18 mouse cellular contexts compared by ENCODE assay signal in genomic region chr10:13479341-13479740, GRCm38 (mm10). TPM values are rescaled to one million over a fixed set of nuclear protein-coding genes. Genes with fewer than 3 reads are reported as not detected.
A peak's percentile ranks its signal among the peaks of the same experiment; 100 is the strongest.
DNase-seq lines count a peak whose midpoint lies in the region; ATAC-seq lines count a peak whose summit lies in the region.
"Had no signal": no experiment of that assay in that cellular context is flagged by ENCODE, and none has a peak within 500 bp of the region (broad histone marks: within the 10 kb centered on the region; RNA-seq: fewer than 3 reads in every experiment).

No protein-coding gene starts in this region.

- 64% methylated on average over 6 of the region's 6 CpGs for WGBS in embryonic facial prominence, embryonic 14.5 days
- WGBS in embryonic facial prominence, embryonic 10.5 days: 85% methylated on average over 6 of the region's 6 CpGs

- no peaks in the 10 kb centered on the region for H3K9me3 ChIP-seq in embryonic facial prominence, embryonic 14.5 days (ENCODE audit: control insufficient read depth, low read length)
- H3K9me3 ChIP-seq in embryonic facial prominence, embryonic 10.5 days: no peaks in the 10 kb centered on the region
- H3K9me3 ChIP-seq: G1E had no signal

- H3K4me1 ChIP-seq in embryonic facial prominence, embryonic 14.5 days (ENCODE audit: control insufficient read depth, insufficient read depth, low read length): peaks cover 7% of the 10 kb centered on the region; the same call in 1 of the 2 replicates
- H3K4me1 ChIP-seq in embryonic facial prominence, embryonic 10.5 days: peaks cover 12% of the 10 kb centered on the region

- no peak overlapping the region for H3K4me2 ChIP-seq in embryonic facial prominence, embryonic 14.5 days (ENCODE audit: low read depth, low read length)

- H3K4me3 ChIP-seq in embryonic facial prominence, embryonic 14.5 days (ENCODE audit: low read depth, low read length): no peak overlapping the region
- H3K4me3 ChIP-seq in embryonic facial prominence, embryonic 10.5 days: no peak overlapping the region

- no peaks in the 10 kb centered on the region for H3K36me3 ChIP-seq in embryonic facial prominence, embryonic 14.5 days (ENCODE audit: control insufficient read depth, insufficient read depth, low read length)
- no peaks in the 10 kb centered on the region for H3K36me3 ChIP-seq in embryonic facial prominence, embryonic 10.5 days (replicated peaks)
- H3K36me3 ChIP-seq: G1E had no signal

- no peak for ATAC-seq in embryonic facial prominence, embryonic 14.5 days (ENCODE audit: low read depth)
- ATAC-seq: activated CD4-positive, CD25-positive, alpha-beta regulatory T cell, adult 4 months; CD4-positive, CD25-positive, alpha-beta regulatory T cell, adult 4 months; Patski had no signal

- no peak overlapping the region for H3K9ac ChIP-seq in embryonic facial prominence, embryonic 14.5 days (ENCODE audit: low read depth, low read length)

- no peak overlapping the region for H3K27ac ChIP-seq in embryonic facial prominence, embryonic 14.5 days (replicated peaks; ENCODE audit: low read depth, low read length)
- no peak overlapping the region for H3K27ac ChIP-seq in embryonic facial prominence, embryonic 10.5 days (replicated peaks)

- peak; percentile 51 for DNase-seq in embryonic facial prominence, embryonic 14.5 days (ENCODE audit: low spot score)
- no peak for DNase-seq in embryonic facial prominence, embryonic 10.5 days (ENCODE audit: low spot score)
- DNase-seq: adrenal gland, adult 2 months; adrenal gland, adult 8-10 months; adrenal gland, postnatal 10 days; adrenal gland, postnatal 14 days; adrenal gland, postnatal 25 days; adrenal gland, postnatal 36 days; B cell, adult 2 months; cerebellum, adult 11 months; cerebellum, adult 11-12 months; cerebellum, adult 18-20 months; cerebellum, adult 2 months had no signal

- H3K27me3 ChIP-seq in embryonic facial prominence, embryonic 14.5 days (replicated peaks; ENCODE audit: control insufficient read depth, insufficient read depth, low read length): peaks cover 3% of the 10 kb centered on the region; the same call in 1 of the 2 replicates
- peaks cover 23% of the 10 kb centered on the region for H3K27me3 ChIP-seq in embryonic facial prominence, embryonic 10.5 days (replicated peaks; ENCODE audit: low read depth, poor library complexity, severe bottlenecking)

RNA-seq across cellular contexts. Expression of gene Phactr2, which starts 5.1 kb away (rescaled TPM):
- 37.8 and 39.9 TPM in 2 replicates for polyA plus RNA-seq in embryonic facial prominence, embryonic 14.5 days (2014; fragmentation: Nextera tagmentation; extraction: Ambion mirVana)
- 16.8 and 18.3 TPM in 2 replicates for polyA plus RNA-seq in embryonic facial prominence, embryonic 10.5 days (2016; fragmentation: Nextera tagmentation; extraction: Ambion mirVana)
- polyA plus RNA-seq: C2C12, G1E had no signal

RNA-seq across cellular contexts. Expression of gene Fuca2, which starts 20.0 kb away (rescaled TPM):
- polyA plus RNA-seq in embryonic facial prominence, embryonic 14.5 days (2014; fragmentation: Nextera tagmentation; extraction: Ambion mirVana): 63.4 and 64.3 TPM in 2 replicates
- 27.0 and 27.1 TPM in 2 replicates for polyA plus RNA-seq in embryonic facial prominence, embryonic 10.5 days (2016; fragmentation: Nextera tagmentation; extraction: Ambion mirVana)
- polyA plus RNA-seq: G1E had no signal
